Mouse (Mus musculus): ENCODE data around the gene Tia1. TPM values are rescaled to one million over a fixed set of nuclear protein-coding genes. Genes with fewer than 3 reads are reported as not detected.

The Tia1 gene
- 10 to 100 TPM; 39.7 to 44.3 TPM for total RNA-seq (2023)

DNA sequence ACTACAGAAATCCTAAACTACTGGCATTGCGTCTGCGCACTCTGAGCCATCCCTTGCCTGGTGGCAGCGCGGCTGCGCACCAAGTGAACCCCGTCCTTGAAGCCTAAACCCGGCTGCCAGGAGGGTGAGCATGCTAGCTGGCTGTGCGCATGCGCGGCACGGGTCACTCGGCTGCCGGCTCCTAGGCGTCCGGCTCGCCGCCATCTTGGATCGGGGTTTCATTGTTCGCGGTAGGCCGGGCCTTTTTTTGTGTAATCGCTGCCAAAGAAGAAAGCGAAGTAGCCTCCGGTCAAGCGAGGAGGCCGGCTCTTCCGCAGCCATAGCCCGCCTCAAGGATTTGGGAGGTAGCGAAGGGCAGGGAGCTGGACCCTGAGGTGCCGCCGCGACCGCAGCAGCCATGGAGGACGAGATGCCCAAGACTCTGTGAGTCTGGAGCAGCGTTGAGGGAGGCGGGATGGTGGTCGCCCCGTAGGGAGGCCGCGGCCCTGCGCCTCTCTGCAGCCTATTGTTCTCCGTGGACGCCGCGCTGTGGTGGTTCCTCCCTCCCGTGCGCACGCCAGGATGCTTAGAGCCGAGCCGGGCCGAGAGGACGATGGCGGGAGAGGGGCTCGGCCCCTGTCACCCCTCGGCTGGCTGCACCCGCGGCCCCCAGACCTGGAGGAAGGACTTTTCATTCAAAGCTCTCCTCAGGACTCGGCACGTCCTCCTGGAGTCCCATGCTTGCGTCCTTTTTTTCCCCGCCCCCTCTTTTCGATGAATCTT is at the start of gene Tia1:
Gene Tia1, plus strand, starts transcription at position 120 of the 762 bp plus-strand sequence.

DNA sequence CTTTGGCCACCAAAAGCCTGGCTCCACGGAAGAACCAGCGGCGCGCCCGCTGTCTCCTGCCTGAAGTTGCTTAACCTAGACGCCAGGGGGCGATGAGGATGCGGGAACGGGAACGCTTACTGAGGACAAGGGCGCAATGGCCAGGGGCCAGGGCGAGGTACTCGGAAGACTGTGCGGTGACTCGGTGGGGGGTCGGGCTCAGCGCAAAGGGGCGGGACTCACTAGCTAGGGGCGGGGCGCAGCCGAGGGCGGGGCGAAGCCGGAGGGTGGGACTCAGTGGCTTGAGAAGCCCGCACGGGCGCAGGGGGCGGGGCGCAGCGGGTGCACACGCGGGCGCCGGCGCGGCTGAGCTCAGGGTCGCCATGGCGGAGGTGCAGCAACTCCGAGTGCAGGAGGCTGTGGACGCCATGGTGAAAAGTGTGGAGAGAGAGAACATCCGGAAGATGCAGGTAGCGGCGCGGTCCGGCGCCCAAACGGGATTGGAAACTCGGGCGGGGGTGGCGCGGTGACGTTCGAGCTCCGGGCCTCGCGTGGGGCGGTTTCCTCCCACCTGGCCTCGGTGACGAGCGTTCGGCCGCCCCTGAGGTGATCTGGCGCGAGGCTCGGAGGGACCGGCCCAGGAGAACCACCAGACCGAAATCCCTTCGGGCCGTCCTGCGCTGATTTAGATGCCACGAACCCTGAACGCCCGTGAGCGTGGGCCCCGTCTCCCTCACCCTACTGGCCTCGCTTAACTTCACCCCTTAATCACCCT is 38.5 kb upstream of the Tia1 start, which contains the start of gene Fam136a:
Gene Fam136a, plus strand, starts transcription at position 276 of the 754 bp plus-strand sequence.

DNA sequence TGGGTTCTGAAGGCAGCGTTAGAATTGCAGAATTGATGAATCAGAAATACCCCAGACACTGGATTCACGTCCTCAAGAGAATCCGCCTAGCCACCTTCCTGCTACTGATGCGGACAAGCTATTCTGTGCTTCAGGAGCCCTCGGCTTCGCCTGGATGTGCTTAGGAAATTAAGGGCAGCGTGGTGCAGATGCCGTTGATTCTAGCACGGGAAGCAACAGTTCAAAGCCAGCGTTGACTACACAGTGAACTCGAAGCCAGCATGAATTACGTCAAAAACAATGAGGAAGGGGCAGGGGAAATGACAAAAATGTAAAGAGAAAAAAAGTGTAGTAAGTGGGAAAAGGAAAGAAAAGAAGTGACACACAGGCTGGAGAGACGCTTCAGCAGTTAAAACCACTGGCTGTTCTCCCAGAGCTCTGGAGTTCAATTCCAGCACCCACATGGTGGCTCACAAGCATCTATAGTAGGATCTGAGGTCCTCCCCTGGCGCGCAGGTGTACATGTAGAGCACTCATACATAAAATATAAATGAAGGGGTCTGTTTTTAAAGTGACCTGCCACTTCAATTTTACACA is 33.2 kb upstream of the Tia1 start, which contains the start of gene Snrpg:
Gene Snrpg, plus strand, starts transcription at position 541 of the 576 bp plus-strand sequence.

GRCm38 (mm10) chr6:86396581-86397256 is 7.3 kb upstream of the Tia1 start, which contains the start of gene Pcyox1:
Gene Pcyox1, minus strand, starts transcription at chr6:86397154.

DNA sequence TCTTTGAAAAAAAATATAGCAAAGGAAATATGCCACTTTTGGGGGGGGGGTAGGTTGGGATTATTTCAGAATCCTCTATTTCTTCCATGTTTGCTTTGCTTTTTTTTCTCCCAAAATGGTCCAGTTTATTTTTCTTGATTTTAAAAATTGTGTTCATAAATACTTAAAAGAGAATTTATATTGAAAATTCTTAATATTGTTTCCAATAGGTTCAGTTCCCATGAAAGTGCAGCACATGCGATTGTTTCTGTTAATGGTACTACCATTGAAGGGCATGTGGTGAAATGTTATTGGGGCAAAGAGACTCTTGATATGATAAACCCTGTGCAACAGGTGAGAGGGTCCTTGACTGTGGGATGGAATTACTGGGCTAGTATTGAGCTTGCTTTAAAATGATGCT is 22.3 kb downstream of the Tia1 start, which contains the start of gene Gm44790:
Gene Gm44790, plus strand, starts transcription at position 301 of the 400 bp plus-strand sequence.

DNA sequence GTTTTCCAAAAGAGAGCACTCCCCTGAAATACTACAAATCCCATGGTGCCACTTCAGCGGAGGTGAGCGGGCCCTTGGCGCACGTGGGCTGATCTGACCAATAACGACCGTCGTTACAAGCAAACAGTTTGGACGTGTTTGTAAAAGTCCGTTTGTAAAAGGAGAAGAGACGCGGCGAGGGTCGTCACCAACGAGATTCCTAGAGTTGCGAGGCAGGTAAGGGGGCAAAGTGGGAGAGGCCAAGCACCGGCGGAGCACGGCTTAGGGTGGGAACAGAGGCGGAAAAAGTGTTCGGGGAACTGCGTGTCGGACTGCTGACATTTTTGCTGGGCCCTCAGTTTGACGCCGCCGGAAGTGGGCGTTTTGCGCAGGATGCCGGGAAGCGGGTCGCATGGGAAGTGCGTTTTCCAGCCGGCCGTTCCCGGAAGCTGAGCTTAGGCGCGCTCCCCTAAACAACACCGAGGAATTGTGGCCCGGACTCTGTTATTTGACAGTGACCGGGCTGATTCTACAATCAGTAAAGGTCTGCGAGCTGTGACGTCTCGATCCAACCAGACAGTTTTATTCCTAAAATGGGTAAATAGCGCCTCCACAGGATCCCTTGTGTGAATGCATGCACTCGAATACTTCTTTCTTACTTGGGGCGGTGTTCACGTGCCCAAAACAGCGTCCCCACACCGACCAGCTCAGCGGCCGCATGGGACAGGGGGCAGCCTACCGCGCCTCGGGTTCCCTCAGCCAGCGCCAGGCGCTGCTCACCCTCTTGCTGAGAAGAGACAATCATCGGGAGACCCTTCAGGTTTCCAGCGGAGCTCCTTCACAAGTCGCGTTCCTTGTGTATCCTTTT is 34.5 kb downstream of the Tia1 start, which contains the start of gene C87436:
Gene C87436, plus strand, starts transcription at position 103 of the 847 bp plus-strand sequence.

Other genes starting within 250 kb of the Tia1 start
- gene Tgfa, start 209.0 kb upstream of the Tia1 start, total RNA-seq (2023), result not detected
- gene Fam136a, start 38.6 kb upstream of the Tia1 start, total RNA-seq (2023), result 10 to 100 TPM in 1 of 2 experiments, 1 to 10 TPM in 1; 7.3 to 10.9 TPM
- 100 to 1,000 TPM; 110 to 137 TPM for gene Snrpg, start 32.9 kb upstream of the Tia1 start, total RNA-seq (2023)
- gene Pcyox1, start 7.1 kb upstream of the Tia1 start, total RNA-seq (2023), result 10 to 100 TPM; 79.2 to 81.6 TPM
- 1 to 10 TPM in 1 of 2 experiments, not detected in 1; 3.8 TPM for gene Gm44790, start 22.4 kb downstream of the Tia1 start, total RNA-seq (2023)
- gene C87436, start 34.2 kb downstream of the Tia1 start, total RNA-seq (2023), result 10 to 100 TPM; 24.3 to 32.5 TPM
- 100 to 1,000 TPM; 241 to 261 TPM for gene Pcbp1, start 122.1 kb downstream of the Tia1 start, total RNA-seq (2023)
- 1 to 10 TPM in 1 of 2 experiments, under 1 TPM in 1; 0.63 to 1.0 TPM for gene Asprv1, start 223.9 kb downstream of the Tia1 start, total RNA-seq (2023)

All from monocyte, adult 59 days (primary cell).